Mouse (Mus musculus) cerebellum, adult 11 months (tissue): ENCODE data around the gene Ftl1-ps1.
A peak's percentile ranks its signal among the peaks of the same experiment; 100 is the strongest.

Experiments
- DNase-seq: peaks from one replicate; pipeline ENCODE4 v3.0.0; 2022

Gene Ftl1-ps1

DNA sequence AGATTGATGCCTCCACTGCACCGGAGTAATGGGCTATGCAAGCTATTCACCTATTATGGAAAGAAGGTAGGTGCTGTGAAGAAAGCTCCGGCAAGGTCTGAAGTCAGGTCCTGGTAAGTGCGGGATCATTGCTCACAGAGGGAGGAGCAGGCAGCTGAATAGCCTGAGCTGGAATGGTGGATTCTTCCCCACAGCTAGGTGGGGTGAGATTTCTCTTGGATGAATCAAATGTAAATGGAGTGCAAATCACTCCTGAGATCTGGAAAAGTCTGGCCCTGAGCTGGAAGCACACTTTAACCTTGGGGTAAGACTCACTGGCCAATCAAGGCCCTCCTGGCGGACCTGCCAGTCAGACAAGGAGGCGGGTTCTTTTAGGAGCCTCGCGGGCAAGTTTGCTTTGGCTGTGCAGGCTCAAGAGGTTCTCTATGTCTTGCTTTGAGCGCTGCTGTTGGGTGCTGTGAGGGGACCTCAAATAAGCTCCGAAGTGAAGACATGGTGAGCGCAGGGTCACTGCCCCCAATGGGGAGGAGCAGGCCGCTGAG lies at the start of gene Ftl1-ps1:
Gene Ftl1-ps1, plus strand, starts transcription at position 397 of the 542 bp plus-strand sequence.
- no peak for DNase-seq

DNA sequence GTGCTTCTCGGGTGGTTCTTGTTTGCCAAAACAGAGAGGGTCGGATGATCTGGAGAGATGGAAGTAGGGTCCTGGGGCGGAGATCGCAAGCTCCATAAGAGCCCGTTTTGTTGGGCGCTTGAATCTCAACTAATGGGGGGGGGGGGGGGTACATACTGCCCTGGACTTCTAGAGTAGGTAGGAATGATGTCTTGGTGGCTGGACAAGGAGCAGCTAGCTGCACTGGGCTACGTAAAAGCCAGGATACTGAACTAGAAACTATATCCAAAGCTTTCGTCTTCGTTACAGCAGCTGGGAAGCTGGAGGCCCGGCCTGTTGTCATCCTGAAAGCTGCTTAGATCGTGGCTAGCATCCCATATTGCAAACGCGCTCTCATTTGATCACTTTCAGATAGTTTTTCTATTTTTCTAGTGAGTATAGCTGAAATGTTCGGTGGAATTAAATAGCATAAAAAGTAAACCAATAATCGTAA lies 49.0 kb upstream of the Ftl1-ps1 start:
- no peak for DNase-seq

DNA sequence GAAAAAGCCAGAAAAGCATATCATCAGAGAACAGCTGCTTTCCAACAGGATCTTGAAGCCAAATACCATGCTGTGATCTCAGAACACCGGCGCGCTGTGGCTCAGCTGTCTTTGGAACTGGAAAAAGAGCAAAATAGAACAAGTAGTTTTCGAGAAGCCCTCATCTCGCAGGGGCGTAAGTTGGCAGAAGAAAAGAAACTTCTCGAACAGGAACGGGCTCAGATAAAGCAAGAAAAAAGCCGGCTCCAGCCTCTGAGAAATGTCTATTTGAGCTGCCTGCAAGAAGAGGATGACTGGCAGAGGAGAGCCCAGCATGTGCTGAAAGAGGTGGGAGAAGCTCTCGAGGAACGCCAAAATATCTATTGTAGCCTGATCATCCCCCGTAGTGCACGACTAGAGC lies 43.0 kb upstream of the Ftl1-ps1 start:
- no peak for DNase-seq

DNA sequence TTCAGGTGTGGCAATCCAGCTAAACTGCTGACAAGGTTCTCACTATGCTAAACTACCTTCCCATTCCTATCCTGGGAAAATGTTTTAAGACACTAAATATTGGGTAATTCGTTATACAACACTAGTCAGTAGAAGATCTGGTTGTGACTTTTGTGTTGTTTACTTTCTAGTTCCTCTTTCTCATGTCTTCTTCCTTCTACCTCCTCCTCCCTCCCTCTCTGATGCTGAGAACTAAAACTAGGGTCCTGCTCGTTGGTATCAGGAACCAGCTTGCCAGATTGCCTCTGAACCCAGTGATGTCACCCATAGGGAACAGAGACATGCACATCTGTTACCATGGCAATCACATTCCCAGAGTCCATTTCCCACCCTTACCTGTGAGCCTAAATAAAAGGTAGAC lies 37.3 kb upstream of the Ftl1-ps1 start:
- DNase-seq, result no peak

DNA sequence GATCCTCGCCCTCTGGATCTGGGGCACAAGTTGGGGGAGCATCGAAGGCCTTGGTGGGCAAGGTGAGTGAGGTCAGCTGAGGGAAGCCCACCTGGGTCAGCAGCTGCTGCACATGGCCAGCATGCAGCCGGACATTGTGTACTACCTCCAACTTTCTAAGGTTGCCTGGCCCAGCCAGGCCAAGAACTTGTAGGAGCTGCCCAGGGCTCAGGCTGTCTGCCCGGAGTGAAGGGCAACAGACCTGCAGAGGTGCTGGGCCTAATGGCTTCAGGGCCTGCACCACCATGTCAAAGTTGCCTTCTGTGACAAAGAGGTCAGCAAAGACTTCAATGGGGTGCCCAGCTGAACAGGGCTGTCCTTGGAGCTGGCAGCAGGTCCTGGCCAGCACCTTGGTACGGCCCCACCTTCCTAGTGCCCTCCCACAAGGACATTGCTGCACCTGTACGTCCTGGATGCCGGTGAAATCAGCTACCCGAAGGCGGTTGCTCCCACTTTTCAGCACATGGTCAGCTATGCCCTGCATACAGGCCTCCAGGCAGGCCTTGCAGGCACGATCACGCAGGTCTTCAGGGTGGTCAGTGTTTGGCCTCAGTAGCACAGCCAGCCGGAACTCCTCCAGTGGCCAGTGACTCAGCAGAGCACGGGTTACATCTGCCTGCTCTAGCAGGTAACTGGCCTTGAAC lies 36.2 kb upstream of the Ftl1-ps1 start:
- no peak for DNase-seq

DNA sequence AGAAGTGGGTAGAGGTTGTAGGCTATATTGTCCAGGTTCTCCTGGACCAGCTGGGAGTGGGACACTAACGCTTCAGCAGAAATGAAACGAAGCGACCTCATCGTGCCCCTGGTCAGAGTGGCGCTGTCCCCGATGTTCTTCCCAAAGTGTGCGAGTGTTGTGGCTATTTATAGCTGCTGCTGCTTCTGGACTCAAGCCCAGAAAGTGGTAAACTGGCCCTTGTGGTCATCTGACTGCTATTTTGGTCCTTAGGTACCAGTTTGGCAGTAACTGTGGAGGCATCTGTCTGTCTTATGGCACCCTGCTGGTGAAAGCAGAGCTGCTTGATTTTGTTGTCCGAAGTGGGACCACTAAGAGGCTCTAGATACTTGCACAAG lies 35.6 kb upstream of the Ftl1-ps1 start, which contains the start of gene Lrrc14b:
Gene Lrrc14b, minus strand, starts transcription at position 147 of the 377 bp plus-strand sequence.
- no peak for DNase-seq

DNA sequence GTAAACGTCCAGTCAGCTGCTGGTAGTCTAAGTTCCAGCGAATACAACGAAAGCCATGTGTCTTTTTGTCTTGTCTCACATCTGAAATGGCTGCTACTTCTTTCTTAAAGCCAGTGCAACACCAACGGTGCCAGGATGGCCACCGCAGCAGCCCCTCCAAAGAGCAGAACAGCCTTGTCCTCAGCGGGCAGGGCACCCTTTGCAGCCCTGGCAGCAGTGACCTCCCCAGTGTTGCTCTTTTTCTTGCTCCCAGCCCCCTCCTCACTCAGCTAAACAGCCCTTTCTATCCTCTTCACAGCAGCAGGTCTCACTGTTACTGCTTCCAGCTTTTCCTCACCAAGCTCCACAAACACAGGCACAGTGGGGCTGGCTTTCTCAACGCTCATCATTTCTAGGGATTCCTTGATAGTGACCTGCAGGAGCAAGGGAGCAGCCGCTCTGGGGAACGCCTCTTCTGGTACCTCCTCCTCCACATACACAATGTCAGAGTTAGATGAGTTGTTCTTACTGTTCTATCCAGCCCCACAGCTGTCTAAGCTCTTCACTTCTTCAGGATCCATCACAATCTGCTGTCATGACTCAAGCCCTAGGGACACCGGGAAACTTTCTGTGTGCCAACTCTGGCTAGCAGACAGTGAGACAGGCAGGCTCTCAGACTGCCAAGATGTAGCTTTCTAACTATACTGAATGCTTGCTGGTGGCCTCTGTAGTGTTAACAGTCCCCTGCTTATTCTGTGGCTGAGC lies 17.8 kb upstream of the Ftl1-ps1 start:
- DNase-seq, result no peak

DNA sequence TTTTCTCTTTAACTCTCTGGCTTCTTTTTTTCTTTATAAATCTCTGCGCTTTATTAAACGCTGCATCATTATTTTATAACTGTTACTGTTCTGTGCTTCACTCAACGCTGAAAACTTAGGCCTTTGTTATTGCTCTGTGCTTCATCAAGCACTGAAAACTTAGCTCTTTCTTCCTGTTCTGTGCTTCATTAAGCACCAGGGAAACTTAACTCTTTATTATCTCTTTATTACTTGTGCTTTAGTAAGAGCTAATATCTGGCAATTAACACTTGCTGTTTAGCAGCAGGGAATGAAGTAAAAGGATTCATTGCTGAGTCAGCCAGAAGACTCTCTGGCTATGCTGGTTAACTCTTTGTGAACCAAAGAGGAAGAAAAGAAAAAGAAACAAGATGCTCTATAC lies 17.2 kb upstream of the Ftl1-ps1 start:
- no peak for DNase-seq

DNA sequence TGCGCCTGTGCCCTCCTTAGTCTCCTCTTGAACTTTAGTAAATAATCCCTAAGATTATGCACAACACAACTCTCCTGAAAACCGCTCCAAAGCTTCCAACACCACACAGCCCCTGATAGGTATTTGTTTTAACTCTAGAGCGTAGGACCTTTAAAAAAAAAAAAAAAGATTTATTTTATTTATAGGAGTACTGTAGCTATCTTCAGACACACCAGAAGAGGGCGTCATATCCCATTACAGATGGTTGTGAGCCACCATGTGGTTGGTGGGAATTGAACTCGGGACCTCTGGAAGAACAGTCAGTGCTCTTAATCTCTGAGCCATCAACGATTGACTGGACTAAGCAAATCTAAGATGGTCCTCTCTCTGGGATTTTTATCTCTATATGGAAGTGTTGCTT lies 9.8 kb upstream of the Ftl1-ps1 start:
- no peak for DNase-seq

DNA sequence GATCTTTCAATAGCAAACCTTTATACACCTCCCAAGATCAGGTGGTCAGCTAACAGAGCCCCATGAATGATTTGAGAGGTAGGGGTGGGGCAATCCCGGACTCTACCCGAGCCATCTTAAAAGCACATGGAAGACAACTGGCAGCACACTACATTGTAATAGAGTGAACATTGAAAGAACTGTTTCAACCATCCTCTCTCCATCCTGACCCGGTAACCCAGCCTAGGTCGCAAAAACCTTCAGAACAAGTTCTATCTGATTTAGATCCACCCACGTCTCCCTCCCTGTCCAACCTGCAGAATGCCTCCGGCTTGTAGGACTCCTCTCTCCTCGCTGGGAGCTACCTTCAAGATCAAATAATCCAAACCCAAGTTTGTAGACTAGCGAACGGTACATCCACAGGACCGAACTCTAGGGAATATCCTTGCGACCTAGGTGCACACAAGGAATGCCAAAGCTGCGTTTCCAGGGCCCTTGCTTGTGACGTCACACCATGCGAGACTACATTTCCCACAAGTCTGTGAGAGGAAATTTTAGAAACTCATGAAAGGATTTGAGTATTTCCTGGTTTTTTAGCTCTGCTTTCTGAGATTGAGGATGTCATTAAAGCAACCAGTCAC lies 9.0 kb upstream of the Ftl1-ps1 start, which contains the start of gene Zfp72:
Gene Zfp72, minus strand, starts transcription at position 466 of the 620 bp plus-strand sequence.
- DNase-seq, result peak; percentile 49

DNA sequence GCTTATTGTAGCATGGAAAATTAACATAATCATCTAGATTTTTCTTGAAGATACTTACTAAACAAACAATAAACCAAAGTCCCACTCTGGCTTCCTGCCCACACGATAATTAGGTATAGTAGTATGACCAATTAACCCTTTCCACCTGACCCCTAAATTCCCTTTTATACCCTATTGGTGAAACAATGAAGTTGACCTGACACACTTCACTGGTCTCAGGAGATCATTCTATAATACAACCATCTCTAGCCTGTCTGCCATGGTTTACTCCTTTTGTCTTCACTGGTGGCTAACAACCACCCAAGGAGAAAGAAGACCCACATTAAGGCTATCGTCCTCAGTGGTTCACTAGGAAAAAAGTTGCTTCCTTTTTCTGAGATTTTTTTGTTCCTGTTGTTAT lies 8.3 kb upstream of the Ftl1-ps1 start:
- no peak for DNase-seq

DNA sequence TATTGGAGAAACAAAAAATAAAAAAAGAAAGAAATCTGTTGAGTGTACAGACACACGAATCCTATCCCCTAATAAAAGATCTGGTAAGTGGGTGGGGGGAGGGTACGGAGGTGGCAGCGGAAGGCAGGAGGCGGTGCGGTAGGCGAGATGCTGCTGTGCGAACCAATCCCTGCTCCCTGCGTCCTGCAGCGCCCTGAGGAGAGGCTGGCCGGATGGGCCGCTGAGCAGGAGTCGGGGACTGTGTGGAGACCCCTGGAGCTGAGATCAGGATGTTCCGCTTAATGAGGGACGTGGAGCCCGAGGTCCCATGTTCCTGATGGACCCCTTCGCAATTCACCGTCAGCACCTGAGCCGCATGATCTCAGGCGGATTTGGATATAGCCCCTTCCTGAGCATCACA lies 40.4 kb downstream of the Ftl1-ps1 start:
- no peak for DNase-seq
